Mouse (Mus musculus) bone marrow, adult 2 months (tissue): ENCODE measurements around the gene Grk3. TPM values are rescaled to one million over a fixed set of nuclear protein-coding genes. Genes with fewer than 3 reads are reported as not detected.

Source experiments
- H3K27ac ChIP-seq: fragments of 200-500 bp; 2 replicates; pipeline ENCODE4 v1.5.1; 2012; ENCODE audit warnings: low read depth, mild to moderate bottlenecking, control low read depth, inconsistent platforms, low read length; ENCODE audit not compliant: control insufficient read depth, poor library complexity, insufficient read depth
- H3K4me1 ChIP-seq: fragments of 200-500 bp; 2 replicates; pipeline ENCODE4 v1.6.1; 2011; ENCODE audit warnings: low read length; ENCODE audit not compliant: control insufficient read depth, insufficient read depth
- H3K4me3 ChIP-seq: fragments of 200-500 bp; replicated peaks from 2 replicates; pipeline ENCODE3; 2011; ENCODE audit warnings: mild to moderate bottlenecking, low read depth, low read length, control low read depth; ENCODE audit not compliant: control insufficient read depth
- CTCF ChIP-seq: fragments of 200-500 bp; IDR thresholded peaks from 2 replicates; pipeline ENCODE4 v1.5.1; 2011; ENCODE audit warnings: low read length, control low read depth; ENCODE audit not compliant: control insufficient read depth, insufficient read depth
- POLR2A ChIP-seq: fragments of 200-500 bp; IDR thresholded peaks from 2 replicates; pipeline ENCODE4 v1.6.1; 2011; ENCODE audit warnings: low read depth, mild to moderate bottlenecking, control low read depth, low read length, borderline replicate concordance; ENCODE audit not compliant: control insufficient read depth
- WGBS: fragments of 180-500 bp; shearing (Covaris S2); methylation state at CpG from one replicate; pipeline ENCODE4 v1.1.7; 2018; 5-methylcytosine and 5-hydroxymethylcytosine counted together
- polyA plus RNA-seq: library from polyadenylated mRNA; stranded (reverse); fragments of >200 nt; gene quantifications from 2 replicates; pipeline ENCODE4 v1.2.4, GENCODE M21; 2011; ENCODE audit warnings: low replicate concordance; ENCODE audit not compliant: missing spikeins, insufficient read depth, insufficient read length

Gene Grk3
- polyA plus RNA-seq, 1 experiment, result 17.4 TPM

- Histone ChIP-seq H3K4me3 (no peak overlapping the region), H3K27ac (no peak overlapping the region), H3K4me1 (no peaks in the 10 kb centered on the region)
- TF ChIP-seq POLR2A (no peak), CTCF (no peak)
- 91% methylated on average over 14 of the region's 14 CpGs for WGBS
These were observed 91.8 kb downstream of the Grk3 start for GRCm38 (mm10) chr5:112923841-112924240.

GRCm38 (mm10) chr5:112921914-112922313 lies 93.7 kb downstream of the Grk3 start:
- H3K4me1 ChIP-seq, result no peaks in the 10 kb centered on the region
- no peak overlapping the region for H3K27ac ChIP-seq
- H3K4me3 ChIP-seq, result no peak overlapping the region
- TF ChIP-seq CTCF (no peak), POLR2A (no peak)

GRCm38 (mm10) chr5:112910381-112910780 lies 105.2 kb downstream of the Grk3 start:
- 86% methylated on average over 5 of the region's 5 CpGs for WGBS
- TF ChIP-seq POLR2A (no peak), CTCF (no peak)
- no peak overlapping the region for H3K4me3 ChIP-seq
- no peaks in the 10 kb centered on the region for H3K4me1 ChIP-seq
- no peak overlapping the region for H3K27ac ChIP-seq

GRCm38 (mm10) chr5:112908169-112908614 lies 107.4 kb downstream of the Grk3 start:
- no peak overlapping the region for H3K27ac ChIP-seq
- TF ChIP-seq CTCF (no peak), POLR2A (no peak)
- H3K4me3 ChIP-seq, result no peak overlapping the region
- WGBS, result 38% methylated on average over 2 of the region's 2 CpGs
- no peaks in the 10 kb centered on the region for H3K4me1 ChIP-seq

GRCm38 (mm10) chr5:112907504-112907903 lies 108.1 kb downstream of the Grk3 start:
- no peak for TF ChIP-seq CTCF
- no peak for TF ChIP-seq POLR2A
- H3K4me3 ChIP-seq, result no peak overlapping the region
- no peaks in the 10 kb centered on the region for H3K4me1 ChIP-seq
- no peak overlapping the region for H3K27ac ChIP-seq
- WGBS, result 68% methylated on average over 6 of the region's 6 CpGs

- H3K4me1 ChIP-seq, result no peaks in the 10 kb centered on the region; the same call in 1 of the 2 replicates
- no peak within 1 kb of the TSS for H3K27ac ChIP-seq
- TF ChIP-seq CTCF, result no peak
- TF ChIP-seq POLR2A, result no peak
- no peak within 1 kb of the TSS for H3K4me3 ChIP-seq
- WGBS, result 77% methylated on average over 17 of the region's 17 CpGs
These were observed 119.6 kb downstream of the Grk3 start, which contains the start of gene Myo18b for GRCm38 (mm10) chr5:112895674-112896654. Gene Myo18b (minus strand): TSS chr5:112896362.

- TF ChIP-seq POLR2A (no peak), CTCF (no peak)
- 75% methylated on average over 5 of the region's 5 CpGs for WGBS
- Histone ChIP-seq H3K4me1 (no peaks in the 10 kb centered on the region), H3K4me3 (no peak overlapping the region), H3K27ac (no peak overlapping the region)
These were observed 122.0 kb downstream of the Grk3 start for GRCm38 (mm10) chr5:112893462-112894060.

- H3K4me3 ChIP-seq, result no peak overlapping the region
- H3K4me1 ChIP-seq, result no peaks in the 10 kb centered on the region
- no peak for TF ChIP-seq CTCF
- no peak for TF ChIP-seq POLR2A
- H3K27ac ChIP-seq, result no peak overlapping the region
These were observed 123.2 kb downstream of the Grk3 start for GRCm38 (mm10) chr5:112892411-112892810.

GRCm38 (mm10) chr5:112888651-112889050 lies 126.9 kb downstream of the Grk3 start:
- H3K4me3 ChIP-seq, result no peak overlapping the region
- WGBS, result 50% methylated on average over 7 of the region's 7 CpGs
- TF ChIP-seq POLR2A (no peak), CTCF (no peak)
- no peaks in the 10 kb centered on the region for H3K4me1 ChIP-seq
- no peak overlapping the region for H3K27ac ChIP-seq
